Comparison of ENCODE assay signal across 13 mouse cellular contexts in genomic region chr10:42225184-42225935, GRCm38 (mm10). TPM values are rescaled to one million over a fixed set of nuclear protein-coding genes. Genes with fewer than 3 reads are reported as not detected.
A peak's percentile ranks its signal among the peaks of the same experiment; 100 is the strongest.
DNase-seq lines count a peak whose midpoint lies in the region; ATAC-seq and TF ChIP-seq lines count a peak whose summit lies in the region.
"Had no signal": no experiment of that assay in that cellular context is flagged by ENCODE, and none has a peak within 500 bp of the region (broad histone marks: within the 10 kb centered on the region; RNA-seq: fewer than 3 reads in every experiment).

No protein-coding gene starts in this region.

- TF ChIP-seq POLR2A in kidney, adult 2 months (IDR thresholded peaks at IDR 0.05; ENCODE audit: low read depth, low read length) = no peak

- WGBS in kidney, adult 2 months = 45% methylated on average over 18 of the region's 18 CpGs
- 72% methylated on average over 18 of the region's 18 CpGs for WGBS in liver, embryonic 16.5 days (ENCODE audit: insufficient replicate concordance)

- H3K4me2 ChIP-seq in liver, embryonic 16.5 days (ENCODE audit: low read depth, low read length) = no peak overlapping the region
- H3K4me2 ChIP-seq: embryonic facial prominence, embryonic 15.5 days; limb, embryonic 12.5 days had no signal

- H3K9ac ChIP-seq in liver, embryonic 16.5 days (ENCODE audit: low read depth, low read length) = no peak overlapping the region
- H3K9ac ChIP-seq: embryonic facial prominence, embryonic 15.5 days; forebrain, postnatal 0 days; limb, embryonic 12.5 days had no signal

- no peaks in the 10 kb centered on the region for H3K27me3 ChIP-seq in G1E (ENCODE audit: insufficient read depth, low read length)
- H3K27me3 ChIP-seq in kidney, adult 2 months (replicated peaks; ENCODE audit: control insufficient read depth, insufficient read depth, low read length) = no peaks in the 10 kb centered on the region
- no peaks in the 10 kb centered on the region for H3K27me3 ChIP-seq in liver, embryonic 16.5 days (ENCODE audit: control insufficient read depth, insufficient read depth, low read depth, low read length)
- H3K27me3 ChIP-seq: embryonic facial prominence, embryonic 15.5 days; limb, embryonic 12.5 days had no signal

- peak; percentile 37 for DNase-seq in 416B (ENCODE audit: low read depth)
- DNase-seq in G1E (ENCODE audit: low spot score) = no peak
- peak; percentile 87 for DNase-seq in kidney, adult 2 months
- DNase-seq in heart, postnatal 25 days (ENCODE audit: low spot score) = no peak
- no peak for DNase-seq in layer of hippocampus, postnatal 36 days
- DNase-seq in spleen, postnatal 36 days (ENCODE audit: low spot score in 2 of 2) = no peak
- DNase-seq: cerebellum, postnatal 14 days; forebrain, postnatal 0 days; spleen, adult 18-20 months had no signal

- H3K4me3 ChIP-seq in G1E (ENCODE audit: low read depth, low read length) = peak overlapping the region; percentile 10; the same call in 1 of the 2 replicates
- no peak overlapping the region for H3K4me3 ChIP-seq in kidney, adult 2 months (ENCODE audit: insufficient read depth, low read depth, low read length)
- no peak overlapping the region for H3K4me3 ChIP-seq in liver, embryonic 16.5 days (ENCODE audit: low read depth, low read length)
- H3K4me3 ChIP-seq: embryonic facial prominence, embryonic 15.5 days; hindbrain, embryonic 10.5 days; limb, embryonic 12.5 days had no signal

- H3K4me1 ChIP-seq in G1E (ENCODE audit: insufficient read depth, low read depth, low read length) = peaks cover 56% of the 10 kb centered on the region
- H3K4me1 ChIP-seq in kidney, adult 2 months (ENCODE audit: control insufficient read depth, insufficient read depth, low read length) = peaks cover 51% of the 10 kb centered on the region
- peaks cover 41% of the 10 kb centered on the region for H3K4me1 ChIP-seq in liver, embryonic 16.5 days (ENCODE audit: control insufficient read depth, low read depth, low read length)

- TF ChIP-seq CTCF in G1E (IDR thresholded peaks at IDR 0.05; ENCODE audit: low read depth, low read length) = no peak
- TF ChIP-seq CTCF in kidney, adult 2 months (conservative IDR thresholded peaks at IDR 0.05; ENCODE audit: insufficient read depth, insufficient read length, low read depth, low read length) = no peak

- intact Hi-C loops in heart, postnatal 25 days (cut with DNase I) = no loop called here

- peak overlapping the region; percentile 77 for H3K27ac ChIP-seq in kidney, adult 2 months (ENCODE audit: insufficient read depth, low read depth, low read length)
- H3K27ac ChIP-seq in liver, embryonic 16.5 days (ENCODE audit: low read length) = 0 out of 2 replicates have a peak overlapping the region, but pooled peaks have one; percentile 27
- H3K27ac ChIP-seq: embryonic facial prominence, embryonic 15.5 days; hindbrain, embryonic 10.5 days; limb, embryonic 12.5 days had no signal

- H3K36me3 ChIP-seq in G1E (replicated peaks) = peaks cover 93% of the 10 kb centered on the region
- H3K36me3 ChIP-seq in kidney, adult 2 months (ENCODE audit: control insufficient read depth, insufficient read depth, low read length) = no peaks in the 10 kb centered on the region
- peaks cover 10% of the 10 kb centered on the region for H3K36me3 ChIP-seq in liver, embryonic 16.5 days (ENCODE audit: control insufficient read depth, insufficient read depth)
- H3K36me3 ChIP-seq: hindbrain, embryonic 10.5 days had no signal

- ATAC-seq in G1E (ENCODE audit: extremely low read depth, insufficient number of reproducible peaks, low FRiP score, poor library complexity, severe bottlenecking) = no peak
- no peak for ATAC-seq in liver, embryonic 16.5 days (ENCODE audit: low read depth)
- ATAC-seq: forebrain, postnatal 0 days had no signal

- no peaks in the 10 kb centered on the region for H3K9me3 ChIP-seq in G1E (replicated peaks)
- H3K9me3 ChIP-seq in liver, embryonic 16.5 days (replicated peaks; ENCODE audit: control insufficient read depth, low read length) = no peaks in the 10 kb centered on the region
- H3K9me3 ChIP-seq: embryonic facial prominence, embryonic 15.5 days; hindbrain, embryonic 10.5 days; limb, embryonic 12.5 days had no signal

RNA-seq across cellular contexts. Expression of gene Foxo3, which starts 51.2 kb away (rescaled TPM):
- total RNA-seq in G1E (2014; fragmentation: Nextera tagmentation) (67.1 and 98.4 TPM in 2 replicates), G1E (2017) (39.3 and 45.5 TPM in 2 replicates)
- polyA plus RNA-seq in G1E (2012) = 59.2 and 67.0 TPM in 2 replicates
- 29.2 and 35.5 TPM in 2 replicates for polyA plus RNA-seq in kidney, adult 2 months (2012; rRNA removed)
- polyA plus RNA-seq in liver, embryonic 16.5 days (2015; fragmentation: Nextera tagmentation; extraction: Ambion mirVana) = 12.7 and 13.7 TPM in 2 replicates
- 10 to 100 TPM; 69.7 to 90.2 TPM for total RNA-seq in heart, postnatal 25 days (2021)
- 10 to 100 TPM; 45.7 to 50.1 TPM for total RNA-seq in layer of hippocampus, postnatal 36 days (2021)

Comparison
In these comparisons a context has a peak if more than half of its experiments do, and no peak if none do; other contexts are left out.
1. DNase-seq: peak in 416B (single experiment) and kidney, adult 2 months (single experiment); none in G1E (single experiment), heart, postnatal 25 days (single experiment), layer of hippocampus, postnatal 36 days (0 of 2) and spleen, postnatal 36 days (0 of 2).